Mouse (Mus musculus) MEL (cell line): ENCODE results near the gene Hcrtr1. TPM values are rescaled to one million over a fixed set of nuclear protein-coding genes. Genes with fewer than 3 reads are reported as not detected.

Source experiments
- DNase-seq: peaks from one replicate; pipeline ENCODE4 v3.0.0; 2011; ENCODE audit warnings: low read depth, low spot score
- H3K27ac ChIP-seq: 2 replicates; pipeline ENCODE4 v1.5.1; 2012; ENCODE audit warnings: low read depth, mild to moderate bottlenecking, control low read depth, low read length, moderate library complexity; ENCODE audit not compliant: control insufficient read depth
- H3K27me3 ChIP-seq, 2 experiments: fragments of 150-350 bp in 1 of 2; sonication (generic) in 1 of 2; 2 replicates each; pipeline ENCODE4 v1.6.1; 2012; ENCODE audit warnings: low read length in 2 of 2, mild to moderate bottlenecking in 2 of 2, improper control_type of control experiment in 1 of 2, moderate library complexity in 1 of 2; ENCODE audit not compliant: insufficient read depth in 2 of 2, control insufficient read depth in 1 of 2
- H3K36me3 ChIP-seq, 2 experiments: 2 replicates each; pipeline ENCODE4 v1.6.1; 2012 to 2014; ENCODE audit warnings: low read length in 2 of 2, improper control_type of control experiment in 1 of 2, inconsistent platforms in 1 of 2, mild to moderate bottlenecking in 1 of 2; ENCODE audit not compliant: insufficient read depth in 2 of 2, control insufficient read depth in 1 of 2
- H3K4me1 ChIP-seq, 2 experiments: fragments of 150-350 bp in 1 of 2; sonication (generic) in 1 of 2; 2 replicates each; pipeline ENCODE4 v1.6.1; 2012; ENCODE audit warnings: low read length in 2 of 2, improper control_type of control experiment in 1 of 2, mild to moderate bottlenecking in 1 of 2; ENCODE audit not compliant: insufficient read depth in 2 of 2, control insufficient read depth in 1 of 2
- H3K4me3 ChIP-seq, 2 experiments: fragments of 150-350 bp in 1 of 2; sonication (generic) in 1 of 2; 2 replicates each; pipeline ENCODE4 v1.5.1; 2012; ENCODE audit warnings: low read depth in 2 of 2, low read length in 2 of 2, mild to moderate bottlenecking in 2 of 2, moderate library complexity in 2 of 2, control low read depth in 1 of 2, improper control_type of control experiment in 1 of 2; ENCODE audit not compliant: control insufficient read depth in 1 of 2, insufficient read depth in 1 of 2
- H3K79me2 ChIP-seq: 2 replicates; pipeline ENCODE4 v1.6.1; 2012; ENCODE audit warnings: mild to moderate bottlenecking, low read length, moderate library complexity; ENCODE audit not compliant: control insufficient read depth, poor library complexity, insufficient read depth
- H3K9ac ChIP-seq: 2 replicates; pipeline ENCODE4 v1.6.1; 2012; ENCODE audit warnings: low read depth, mild to moderate bottlenecking, control low read depth, low read length, moderate library complexity; ENCODE audit not compliant: control insufficient read depth, poor library complexity, severe bottlenecking
- H3K9me3 ChIP-seq: fragments of 150-350 bp; sonication (generic); replicated peaks from 2 replicates; pipeline ENCODE4 v1.6.1; 2012; ENCODE audit warnings: mild to moderate bottlenecking, low read length, improper control_type of control experiment, moderate library complexity; ENCODE audit not compliant: insufficient read depth
- CHD1 ChIP-seq: IDR thresholded peaks from 2 replicates; pipeline ENCODE4 v1.6.1; 2012; ENCODE audit warnings: low read depth, mild to moderate bottlenecking, inconsistent platforms, low read length, improper control_type of control experiment
- ELF1 ChIP-seq: IDR thresholded peaks from 2 replicates; pipeline ENCODE4 v1.6.1; 2014; ENCODE audit warnings: low read depth, mild to moderate bottlenecking, inconsistent platforms, low read length, improper control_type of control experiment, moderate library complexity
- EP300 ChIP-seq, 2 experiments: IDR thresholded peaks; 2 replicates each; pipeline ENCODE4 v1.6.1; 2011; ENCODE audit warnings: improper control_type of control experiment in 2 of 2, low read length in 2 of 2, low read depth in 1 of 2, mild to moderate bottlenecking in 1 of 2
- ETS1 ChIP-seq: IDR thresholded peaks from 2 replicates; pipeline ENCODE4 v1.6.1; 2012; ENCODE audit warnings: low read depth, mild to moderate bottlenecking, inconsistent platforms, low read length, improper control_type of control experiment, moderate library complexity
- MAFK ChIP-seq: IDR thresholded peaks from 2 replicates; pipeline ENCODE4 v1.6.1; 2011; ENCODE audit warnings: low read depth, mild to moderate bottlenecking, low read length, improper control_type of control experiment, borderline replicate concordance
- MEF2A ChIP-seq: IDR thresholded peaks from 2 replicates; pipeline ENCODE4 v1.6.1; 2014; ENCODE audit warnings: low read depth, mild to moderate bottlenecking, inconsistent platforms, low read length, improper control_type of control experiment; ENCODE audit not compliant: poor library complexity, insufficient replicate concordance, severe bottlenecking; ENCODE audit errors: extremely low read depth
- NELFE ChIP-seq: IDR thresholded peaks from 2 replicates; pipeline ENCODE4 v1.6.1; 2011; ENCODE audit warnings: low read depth, low read length, improper control_type of control experiment
- POLR2AphosphoS5 ChIP-seq: IDR thresholded peaks from 2 replicates; pipeline ENCODE4 v1.6.1; 2012; ENCODE audit warnings: low read depth, borderline replicate concordance, mild to moderate bottlenecking, inconsistent platforms, low read length, moderate library complexity, mixed read lengths
- TAL1 ChIP-seq: IDR thresholded peaks from 2 replicates; pipeline ENCODE4 v1.6.1; 2012; ENCODE audit warnings: mild to moderate bottlenecking, inconsistent platforms, low read length, moderate library complexity, mixed read lengths
- TCF12 ChIP-seq: IDR thresholded peaks from 2 replicates; pipeline ENCODE4 v1.6.1; 2014; ENCODE audit warnings: low read depth, mild to moderate bottlenecking, inconsistent platforms, low read length, improper control_type of control experiment, moderate library complexity
- UBTF ChIP-seq: IDR thresholded peaks from 2 replicates; pipeline ENCODE4 v1.6.1; 2012; ENCODE audit warnings: low read depth, mild to moderate bottlenecking, inconsistent platforms, low read length, improper control_type of control experiment, moderate library complexity, borderline replicate concordance; ENCODE audit not compliant: insufficient read depth
- ZKSCAN1 ChIP-seq: IDR thresholded peaks from 2 replicates; pipeline ENCODE4 v1.6.1; 2012; ENCODE audit warnings: low read depth, mild to moderate bottlenecking, inconsistent platforms, low read length, improper control_type of control experiment, moderate library complexity
- ZMIZ1 ChIP-seq: IDR thresholded peaks from 2 replicates; pipeline ENCODE4 v1.6.1; 2012; ENCODE audit warnings: low read depth, mild to moderate bottlenecking, inconsistent platforms, low read length, improper control_type of control experiment, moderate library complexity
- polyA plus RNA-seq, 2 experiments: library from polyadenylated mRNA; stranded (reverse) in 1 of 2; unstranded in 1 of 2; fragments of >175 nt in 1 of 2; fragments of >200 nt in 1 of 2; gene quantifications; 2 replicates each; pipeline versions ENCODE4 v1.2.1 to v1.2.4; 2012; ENCODE audit warnings: low replicate concordance in 2 of 2, low read depth in 1 of 2; ENCODE audit not compliant: insufficient read length in 2 of 2, insufficient read depth in 1 of 2, missing spikeins in 1 of 2
- total RNA-seq: library from RNA; depleted of rRNA; stranded (reverse); fragments of 300-350 nt; gene quantifications from 2 replicates; pipeline ENCODE4 v1.2.3, GENCODE M21; 2012

Gene Hcrtr1
- total and polyA plus RNA-seq, 3 experiments, result not detected

GRCm38 (mm10) chr4:130171951-130172765 lies 33.0 kb upstream of the Hcrtr1 start:
- Histone ChIP-seq H3K4me1 (peaks cover 6 to 58% of the 10 kb centered on the region in 2 experiments), H3K79me2 (no peaks in the 10 kb centered on the region), H3K9ac (no peak overlapping the region), H3K27me3 (no peaks in the 10 kb centered on the region)
- DNase-seq, result no peak
- TF ChIP-seq ELF1 (no peak), POLR2AphosphoS5 (no peak), CHD1 (no peak), ZMIZ1 (no peak), ETS1 (no peak), NELFE (no peak)
- TF ChIP-seq, all 39 proteins: peak for 0
- peaks cover 0 to 20% of the 10 kb centered on the region in 2 experiments; a peak in 2 of 4 replicates for H3K36me3 ChIP-seq
- H3K9me3 ChIP-seq, result no peaks in the 10 kb centered on the region
- H3K4me3 ChIP-seq, result no peak overlapping the region
- H3K27ac ChIP-seq, result no peak overlapping the region

DNA sequence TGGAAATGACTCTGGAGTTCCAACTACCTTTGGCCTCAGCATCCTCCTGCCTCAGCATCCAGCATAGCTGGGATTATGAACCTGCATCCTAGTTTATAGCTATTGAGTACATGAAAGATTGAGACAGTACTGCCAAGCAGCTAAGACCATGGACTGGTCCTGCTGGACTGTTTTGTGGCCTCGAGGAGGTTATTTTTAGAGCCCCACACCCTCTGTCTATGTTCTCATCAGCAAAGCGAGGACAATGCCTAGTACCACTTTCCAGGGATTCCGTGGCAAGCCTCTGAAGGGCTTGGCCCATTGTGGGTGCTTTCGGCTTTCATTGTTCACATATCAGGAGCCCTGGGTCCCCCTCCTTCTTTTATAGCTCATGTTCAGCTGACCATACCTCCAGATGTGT lies 31.2 kb upstream of the Hcrtr1 start:
- Histone ChIP-seq H3K4me3 (no peak overlapping the region), H3K4me1 (peaks cover 3 to 40% of the 10 kb centered on the region in 2 experiments; a peak in 3 of 4 replicates), H3K9ac (no peak overlapping the region), H3K36me3 (peaks cover 0 to 14% of the 10 kb centered on the region in 2 experiments; a peak in 2 of 4 replicates), H3K27ac (no peak overlapping the region), H3K79me2 (no peaks in the 10 kb centered on the region), H3K9me3 (no peaks in the 10 kb centered on the region), H3K27me3 (no peaks in the 10 kb centered on the region)
- no peak for DNase-seq
- no peak for TF ChIP-seq ETS1
- TF ChIP-seq MAFK, result no peak
- TF ChIP-seq MEF2A, result no peak
- no peak for TF ChIP-seq UBTF
- no peak for TF ChIP-seq ZKSCAN1

DNA sequence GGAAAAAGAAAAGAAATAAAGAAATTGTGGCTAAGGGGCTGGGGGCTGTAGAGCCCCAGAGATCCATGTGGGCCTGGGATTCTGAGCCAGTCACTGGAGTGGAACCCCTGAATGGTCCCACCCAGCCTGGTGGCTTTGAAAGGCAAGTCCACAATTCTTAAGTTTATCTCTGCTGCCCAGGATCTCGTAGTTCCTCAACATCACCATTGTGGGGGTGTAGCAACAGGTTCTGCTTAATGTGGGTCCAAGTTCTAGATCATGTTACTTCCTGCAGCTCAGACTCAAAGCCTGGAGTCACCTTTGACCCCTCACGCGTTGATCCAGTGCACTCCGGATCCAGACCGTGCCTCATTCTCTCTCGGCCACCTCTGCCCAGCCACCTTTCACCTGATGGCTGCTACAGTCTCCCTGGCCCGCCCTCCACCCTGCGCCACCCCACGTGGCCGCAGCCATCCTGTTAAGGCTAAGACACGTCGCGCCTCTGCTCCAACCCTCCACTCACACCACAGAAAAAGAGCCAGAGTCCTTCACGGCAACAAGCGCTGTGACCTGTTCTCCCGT lies 30.3 kb upstream of the Hcrtr1 start:
- TF ChIP-seq TCF12 (no peak), EP300 (IDR thresholded peaks at IDR 0.05; ENCODE audit: low read depth in 1 of 2, low read length in 2 of 2) (peak in 1 of 2 experiments; percentile 22; a peak in 1 of 4 replicates), TAL1 (peak; percentile 68)
- TF ChIP-seq, all 39 proteins: peak for 2
- no peak overlapping the region for H3K4me3 ChIP-seq
- H3K4me1 ChIP-seq, result peaks cover 3 to 34% of the 10 kb centered on the region in 2 experiments; a peak in 3 of 4 replicates

More for the DNA sequence above, 30.3 kb upstream of the Hcrtr1 start:
- Histone ChIP-seq H3K27me3 (no peaks in the 10 kb centered on the region), H3K9me3 (no peaks in the 10 kb centered on the region), H3K9ac (no peak overlapping the region), H3K27ac (peak overlapping the region; percentile 41), H3K36me3 (peaks cover 0 to 12% of the 10 kb centered on the region in 2 experiments; a peak in 2 of 4 replicates), H3K79me2 (no peaks in the 10 kb centered on the region)
- peak; percentile 40 for DNase-seq
